Mouse (Mus musculus): ENCODE measurements around the gene Erfe.

The Erfe gene

DNA sequence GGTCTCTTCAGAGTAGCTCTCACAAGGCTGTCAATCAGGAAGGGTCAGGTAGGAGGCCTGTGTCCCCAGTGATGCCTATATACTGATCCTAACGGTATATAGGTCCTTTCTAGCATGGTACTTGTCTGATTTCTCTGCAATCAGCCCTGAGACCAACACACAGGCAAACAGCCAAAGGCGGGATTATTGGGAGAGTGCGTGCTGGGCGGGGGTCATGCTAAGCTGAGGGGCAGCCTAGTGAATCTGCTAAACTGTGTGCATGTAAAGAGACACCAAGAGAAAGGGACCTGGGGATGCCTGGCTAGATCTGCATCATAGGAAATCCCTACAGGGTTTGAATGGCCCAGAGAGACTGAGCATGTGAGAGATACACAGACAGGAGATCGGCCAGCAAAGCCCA is 49.1 kb downstream of the Erfe start:
- in situ Hi-C loops (cut with MboI; ENCODE audit: low pct_unique_long_range_greater_than_20kb in 1 of 2, low sequenced_read_pairs in 2 of 2, unreplicated experiment in 1 of 2): no loop called here

DNA sequence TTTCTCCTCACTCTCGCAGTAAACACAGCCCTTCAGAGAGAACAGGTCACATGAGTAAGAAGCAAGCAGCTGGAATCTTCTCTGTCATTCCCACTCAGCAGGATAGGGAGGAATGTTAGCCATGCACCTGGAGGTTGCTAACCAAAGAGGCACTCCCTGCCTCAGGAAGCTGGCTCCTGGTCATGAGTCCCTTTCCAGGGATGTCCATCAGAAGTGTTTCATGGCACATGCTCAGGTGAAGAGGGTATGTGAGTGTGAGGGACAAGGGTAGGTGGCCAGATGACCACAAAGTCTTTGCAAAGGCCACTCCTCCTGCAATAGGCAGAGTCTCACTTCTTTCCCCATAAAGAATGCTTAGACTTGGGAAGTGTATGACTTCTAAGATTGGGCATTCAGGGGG is 51.8 kb downstream of the Erfe start:
- in situ Hi-C loops (cut with MboI; ENCODE audit: low pct_unique_long_range_greater_than_20kb in 1 of 2, low sequenced_read_pairs in 2 of 2, unreplicated experiment in 1 of 2): no loop called here

DNA sequence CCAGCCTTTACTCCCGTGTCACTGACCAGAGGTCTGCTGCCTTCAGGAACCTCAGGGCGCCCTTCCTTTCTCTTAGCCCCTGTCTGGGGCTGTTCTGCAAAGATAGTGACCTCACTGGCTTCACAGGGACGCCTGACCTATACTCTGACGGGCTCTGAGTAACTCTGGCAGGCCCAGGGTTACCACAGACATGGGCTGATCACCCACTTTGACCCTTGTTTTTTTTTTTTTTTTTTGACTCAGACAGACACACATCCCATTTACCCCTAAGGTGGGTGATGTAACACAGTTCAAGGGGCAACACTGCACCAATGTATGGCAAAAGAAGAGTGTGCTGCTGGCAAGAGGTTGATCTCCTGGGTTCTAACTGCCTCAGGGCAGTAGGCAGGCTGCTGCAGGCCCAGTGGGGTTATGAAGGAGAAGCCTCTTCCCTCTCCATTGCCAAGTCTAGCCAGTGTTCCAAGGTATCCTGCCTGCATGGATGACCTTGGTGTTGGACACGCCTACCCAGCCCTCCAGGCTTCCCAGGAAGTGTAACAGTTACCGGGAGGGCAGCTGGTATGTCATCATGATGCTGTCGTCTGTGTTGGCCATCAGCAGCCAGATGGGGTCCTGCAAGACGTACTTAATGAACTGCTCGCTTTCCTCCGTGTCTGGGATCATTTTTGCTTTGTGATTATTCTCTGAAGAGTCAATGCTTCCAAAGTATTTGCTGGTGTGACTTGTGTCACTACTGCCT is 53.8 kb downstream of the Erfe start:
- in situ Hi-C loops (cut with MboI; ENCODE audit: low pct_unique_long_range_greater_than_20kb in 1 of 2, low sequenced_read_pairs in 2 of 2, unreplicated experiment in 1 of 2): no loop called here

DNA sequence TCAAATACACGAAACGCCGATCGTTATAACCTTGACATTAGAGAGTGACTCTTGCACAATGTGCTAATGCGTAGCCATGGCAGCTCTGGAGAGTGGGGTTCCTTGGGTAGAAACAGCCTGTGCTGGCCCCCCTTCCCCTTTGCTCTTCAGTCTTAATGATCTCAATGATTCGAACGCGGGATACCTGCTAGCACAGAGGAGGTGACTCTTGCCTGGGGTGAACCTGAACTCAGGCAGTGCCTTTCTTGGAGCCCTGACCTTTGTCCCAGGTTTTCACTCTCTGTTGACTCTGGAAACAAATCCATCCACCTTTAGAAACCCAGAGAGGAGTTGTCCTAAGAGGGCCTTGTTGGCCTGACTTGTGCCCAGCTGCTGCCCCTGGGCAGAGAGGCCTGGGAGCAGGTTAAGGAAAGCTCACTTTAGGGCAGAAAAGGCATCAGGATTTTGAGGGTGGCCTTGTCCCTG is 54.4 kb downstream of the Erfe start:
- in situ Hi-C loops (cut with MboI; ENCODE audit: low pct_unique_long_range_greater_than_20kb in 1 of 2, low sequenced_read_pairs in 2 of 2, unreplicated experiment in 1 of 2): no loop called here
